Mouse (Mus musculus) hindbrain, embryonic 11.5 days (tissue): ENCODE measurements at regions not wholly inside any gene's neighbourhood (a gene's known extent, or its start where the extent isn't known, plus 50 kb on each side); places are given as distances from the start of the nearest gene placed in this dataset.

Experiments
- ATAC-seq: fragments of 200-750 bp; cut with Nextera tagmentation; 2 replicates; pipeline ENCODE4 v1.8.0; 2017; ENCODE audit warnings: mild to moderate bottlenecking, moderate TSS enrichment, moderate library complexity; ENCODE audit not compliant: low FRiP score
- DNase-seq: peaks from one replicate; pipeline ENCODE4 v3.0.0-alpha.2; 2015; ENCODE audit warnings: low spot score
- H3K27ac ChIP-seq: fragments of 300-500 bp; sonication (generic); 2 replicates; pipeline ENCODE4 v1.5.1; 2014; ENCODE audit warnings: mild to moderate bottlenecking, low read depth, low read length
- H3K27me3 ChIP-seq: fragments of 300-500 bp; sonication (generic); 2 replicates; pipeline ENCODE4 v1.6.1; 2014; ENCODE audit warnings: mild to moderate bottlenecking, low read length, moderate library complexity, mixed read lengths; ENCODE audit not compliant: control insufficient read depth, insufficient read depth
- H3K36me3 ChIP-seq: fragments of 300-500 bp; sonication (generic); 2 replicates; pipeline ENCODE4 v1.6.1; 2014; ENCODE audit warnings: mild to moderate bottlenecking, low read length, moderate library complexity, mixed read lengths; ENCODE audit not compliant: control insufficient read depth, insufficient read depth
- H3K4me1 ChIP-seq: fragments of 300-500 bp; sonication (generic); replicated peaks from 2 replicates; pipeline ENCODE4 v1.6.1; 2014; ENCODE audit warnings: low read length, mixed read lengths; ENCODE audit not compliant: control insufficient read depth, insufficient read depth
- H3K4me2 ChIP-seq: fragments of 300-500 bp; sonication (generic); replicated peaks from 2 replicates; pipeline ENCODE4 v1.6.1; 2014; ENCODE audit warnings: mild to moderate bottlenecking, low read depth, low read length
- H3K4me3 ChIP-seq: fragments of 300-500 bp; sonication (generic); 2 replicates; pipeline ENCODE4 v1.5.1; 2014; ENCODE audit warnings: low read depth, low read length
- H3K9ac ChIP-seq: fragments of 300-500 bp; sonication (generic); 2 replicates; pipeline ENCODE4 v1.6.1; 2014; ENCODE audit warnings: low read depth, low read length
- H3K9me3 ChIP-seq: fragments of 300-500 bp; sonication (generic); 2 replicates; pipeline ENCODE4 v1.6.1; 2016; ENCODE audit warnings: low read length; ENCODE audit not compliant: control insufficient read depth
- WGBS: fragments of 180-500 bp; shearing (Covaris S2); extraction: QIAGEN DNeasy Blood & Tissue Kit; methylation state at CpG from one replicate; pipeline ENCODE4 v1.1.7; 2014; 5-methylcytosine and 5-hydroxymethylcytosine counted together

DNA sequence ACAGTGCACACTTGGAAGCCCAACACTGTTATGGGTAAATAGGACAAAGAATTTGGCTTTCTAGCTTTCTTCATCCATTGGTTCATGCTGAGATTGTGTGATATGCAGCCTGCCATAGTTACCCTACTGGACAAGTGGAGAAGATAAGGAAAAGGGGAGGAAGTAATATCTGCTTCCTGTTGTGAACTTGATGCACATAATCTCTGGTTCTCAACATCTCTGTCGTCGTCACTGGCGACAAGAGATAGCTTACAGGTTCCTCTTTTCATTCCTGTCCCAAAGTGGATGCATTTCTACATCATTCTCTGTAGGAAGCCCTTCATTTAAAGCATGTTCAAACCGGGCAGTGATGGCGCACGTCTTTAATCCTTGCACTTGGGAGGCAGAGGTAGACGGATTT lies 491.4 kb upstream of the Gm765 start:
- DNase-seq (no peak), ATAC-seq (no peak)
- Histone ChIP-seq H3K27me3 (no peaks in the 10 kb centered on the region), H3K4me3 (no peak overlapping the region), H3K4me2 (no peak overlapping the region), H3K9me3 (no peaks in the 10 kb centered on the region), H3K9ac (no peak overlapping the region), H3K36me3 (no peaks in the 10 kb centered on the region), H3K27ac (no peak overlapping the region), H3K4me1 (no peaks in the 10 kb centered on the region)
- WGBS = 90% methylated on average over 7 of the region's 7 CpGs

DNA sequence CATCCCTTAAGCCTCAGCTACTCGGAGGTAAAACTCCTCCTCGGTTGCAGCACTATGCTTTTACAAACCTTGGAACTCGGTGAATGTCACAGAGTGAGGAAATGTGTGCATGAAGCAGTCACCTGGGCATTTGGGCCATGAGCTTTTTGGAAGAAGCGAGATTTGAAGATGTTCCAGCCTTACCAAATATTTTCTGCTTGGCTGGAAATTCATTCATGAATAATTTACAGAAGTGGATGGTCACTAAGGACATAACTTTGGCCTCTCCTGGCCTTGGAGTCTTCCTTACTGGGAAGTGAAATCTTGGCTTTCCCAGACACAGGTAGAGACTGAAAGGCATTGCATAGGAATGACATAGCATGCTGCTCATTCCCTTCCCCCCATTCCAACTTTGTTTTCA lies 487.6 kb upstream of the Gm765 start:
- H3K36me3 ChIP-seq = no peaks in the 10 kb centered on the region
- no peak for ATAC-seq
- no peaks in the 10 kb centered on the region for H3K4me1 ChIP-seq
- H3K4me3 ChIP-seq = no peak overlapping the region
- no peaks in the 10 kb centered on the region for H3K27me3 ChIP-seq
- WGBS = 83% methylated on average over 4 of the region's 4 CpGs
- no peak overlapping the region for H3K27ac ChIP-seq
- H3K9me3 ChIP-seq = no peaks in the 10 kb centered on the region
- H3K4me2 ChIP-seq = no peak overlapping the region
- DNase-seq = no peak
- H3K9ac ChIP-seq = no peak overlapping the region

DNA sequence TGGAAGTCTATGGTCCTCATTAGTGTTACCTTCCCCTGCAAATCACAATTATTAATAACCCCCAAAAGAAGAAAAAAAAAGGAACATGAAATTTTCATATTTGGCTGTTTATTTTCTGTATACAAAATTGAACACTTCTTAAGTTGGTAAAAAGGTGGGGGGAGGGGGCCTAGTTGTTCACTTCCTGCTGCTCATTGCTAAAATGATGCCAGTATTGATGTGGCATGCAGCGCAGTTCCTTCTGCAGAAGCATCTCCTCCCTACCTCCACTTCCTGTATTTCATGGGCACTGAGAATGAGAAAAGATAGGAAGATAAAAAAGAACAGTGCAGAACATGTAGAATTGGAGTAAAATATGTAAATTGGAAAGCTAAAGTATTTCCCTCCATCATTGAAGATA lies 465.5 kb upstream of the Gm765 start:
- H3K4me2 ChIP-seq = no peak overlapping the region
- ATAC-seq (no peak), DNase-seq (no peak)
- no peaks in the 10 kb centered on the region for H3K4me1 ChIP-seq
- H3K27ac ChIP-seq = no peak overlapping the region
- no peak overlapping the region for H3K4me3 ChIP-seq
- H3K9ac ChIP-seq = no peak overlapping the region
- WGBS = 94% methylated on average over 1 of the region's 1 CpGs
- H3K36me3 ChIP-seq = no peaks in the 10 kb centered on the region
- no peaks in the 10 kb centered on the region for H3K27me3 ChIP-seq
- no peaks in the 10 kb centered on the region for H3K9me3 ChIP-seq

GRCm38 (mm10) chr6:98803384-98803949 lies 460.9 kb upstream of the Gm765 start:
- H3K27ac ChIP-seq = no peak overlapping the region
- no peak overlapping the region for H3K4me3 ChIP-seq
- WGBS = 88% methylated on average over 13 of the region's 13 CpGs
- H3K4me2 ChIP-seq = no peak overlapping the region
- DNase-seq (no peak), ATAC-seq (no peak)
- no peak overlapping the region for H3K9ac ChIP-seq
- H3K9me3 ChIP-seq = no peaks in the 10 kb centered on the region
- H3K4me1 ChIP-seq = no peaks in the 10 kb centered on the region
- no peaks in the 10 kb centered on the region for H3K36me3 ChIP-seq
- no peaks in the 10 kb centered on the region for H3K27me3 ChIP-seq

DNA sequence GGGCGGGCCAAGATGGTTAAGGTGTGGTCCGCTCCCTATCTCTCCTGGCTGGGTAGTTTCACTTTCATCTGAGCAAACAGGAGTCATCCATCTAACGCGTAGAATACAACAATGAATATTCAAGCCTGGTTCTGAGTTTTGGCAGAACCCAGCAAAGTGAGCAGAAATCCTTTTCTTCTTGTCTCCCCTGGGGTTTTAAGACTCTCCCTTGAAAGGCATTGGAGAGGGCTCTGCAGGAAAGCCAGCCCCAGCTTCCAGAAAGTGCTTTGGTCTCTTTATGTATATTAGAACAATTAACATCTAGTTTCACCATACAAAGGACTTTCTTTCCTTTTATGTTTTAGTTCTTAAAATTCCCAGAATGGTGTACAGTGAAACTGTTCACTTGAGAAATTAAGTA lies 458.5 kb upstream of the Gm765 start:
- H3K4me2 ChIP-seq = no peak overlapping the region
- H3K4me3 ChIP-seq = no peak overlapping the region
- no peaks in the 10 kb centered on the region for H3K36me3 ChIP-seq
- no peaks in the 10 kb centered on the region for H3K4me1 ChIP-seq
- H3K9me3 ChIP-seq = no peaks in the 10 kb centered on the region
- no peak overlapping the region for H3K27ac ChIP-seq
- ATAC-seq (no peak), DNase-seq (no peak)
- H3K9ac ChIP-seq = no peak overlapping the region
- no peaks in the 10 kb centered on the region for H3K27me3 ChIP-seq
- 77% methylated on average over 4 of the region's 4 CpGs for WGBS

- ATAC-seq = no peak
- 68% methylated on average over 8 of the region's 8 CpGs for WGBS
- DNase-seq = no peak
- Histone ChIP-seq H3K4me2 (no peak overlapping the region), H3K36me3 (no peaks in the 10 kb centered on the region), H3K9me3 (no peaks in the 10 kb centered on the region), H3K27ac (no peak overlapping the region), H3K4me1 (no peaks in the 10 kb centered on the region), H3K27me3 (no peaks in the 10 kb centered on the region), H3K9ac (no peak overlapping the region), H3K4me3 (no peak overlapping the region)
Measured at GRCm38 (mm10) chr6:98800040-98800439, 457.5 kb upstream of the Gm765 start.

DNA sequence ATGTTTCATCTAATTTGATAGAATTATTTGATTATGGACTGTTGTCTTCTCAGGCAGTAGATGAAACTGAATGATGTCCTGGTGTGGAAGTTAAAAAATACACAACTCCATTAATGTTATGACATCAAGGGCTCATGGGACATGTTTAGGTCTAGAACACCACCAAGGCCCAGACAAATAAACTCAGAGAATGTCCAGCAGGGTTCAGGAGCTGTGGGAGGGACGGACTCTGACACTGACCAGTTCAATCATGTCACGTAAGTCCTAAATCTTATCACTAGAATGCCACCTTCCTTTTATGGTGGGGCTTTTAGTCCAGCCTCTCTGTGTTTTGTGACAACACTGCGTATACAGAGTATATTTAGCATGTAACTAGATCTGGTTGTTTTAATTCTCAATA lies 455.2 kb upstream of the Gm765 start:
- no peaks in the 10 kb centered on the region for H3K27me3 ChIP-seq
- H3K9me3 ChIP-seq = no peaks in the 10 kb centered on the region
- no peak overlapping the region for H3K9ac ChIP-seq
- ATAC-seq (no peak), DNase-seq (no peak)
- H3K27ac ChIP-seq = no peak overlapping the region
- H3K4me3 ChIP-seq = no peak overlapping the region
- no peak overlapping the region for H3K4me2 ChIP-seq
- H3K4me1 ChIP-seq = no peaks in the 10 kb centered on the region
- WGBS = 87% methylated on average over 3 of the region's 3 CpGs
- H3K36me3 ChIP-seq = no peaks in the 10 kb centered on the region

DNA sequence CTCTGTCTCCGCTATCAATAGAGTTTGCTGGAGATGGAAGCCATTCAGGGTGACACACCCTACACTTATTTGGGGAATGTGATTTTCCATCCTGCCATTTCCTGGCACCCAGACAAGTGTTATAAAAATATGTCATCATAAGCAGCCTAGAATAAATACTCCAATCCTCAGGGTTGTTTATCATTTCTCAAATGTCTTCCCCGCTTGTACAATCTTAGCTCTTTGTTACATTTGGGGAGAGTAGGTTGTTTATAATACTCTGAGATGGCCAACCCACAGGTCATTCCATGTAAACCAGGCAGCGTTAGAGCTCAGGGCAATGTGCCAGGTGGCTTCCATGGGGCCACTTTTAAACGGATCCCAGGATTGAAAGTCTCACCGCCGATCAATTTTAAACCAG lies 454.8 kb upstream of the Gm765 start:
- Histone ChIP-seq H3K4me1 (no peaks in the 10 kb centered on the region), H3K4me2 (no peak overlapping the region), H3K9ac (no peak overlapping the region), H3K4me3 (no peak overlapping the region), H3K9me3 (no peaks in the 10 kb centered on the region), H3K27me3 (no peaks in the 10 kb centered on the region), H3K36me3 (no peaks in the 10 kb centered on the region), H3K27ac (no peak overlapping the region)
- 83% methylated on average over 6 of the region's 6 CpGs for WGBS
- ATAC-seq (no peak), DNase-seq (no peak)

DNA sequence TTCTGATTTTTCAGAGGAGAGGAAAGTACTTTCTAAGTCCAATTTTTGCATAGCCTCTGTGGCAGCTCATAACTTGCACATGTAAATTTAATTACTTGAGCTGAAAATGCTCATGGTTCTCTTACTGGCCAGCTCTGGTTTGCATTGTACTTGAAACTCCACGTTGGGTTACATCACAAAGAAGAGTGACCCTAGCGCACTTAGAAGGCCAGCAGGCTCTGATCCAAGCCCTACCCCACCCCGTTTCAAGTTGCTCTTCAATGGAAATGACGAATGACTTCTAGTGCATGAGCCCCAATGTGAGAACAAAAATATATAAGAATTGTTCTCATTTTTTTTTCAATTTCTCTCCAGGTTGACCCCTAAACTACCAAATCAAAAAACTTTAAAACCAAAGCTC lies 454.1 kb upstream of the Gm765 start:
- Histone ChIP-seq H3K4me2 (no peak overlapping the region), H3K27me3 (no peaks in the 10 kb centered on the region), H3K36me3 (no peaks in the 10 kb centered on the region), H3K27ac (no peak overlapping the region), H3K4me3 (no peak overlapping the region), H3K9me3 (no peaks in the 10 kb centered on the region), H3K9ac (no peak overlapping the region), H3K4me1 (no peaks in the 10 kb centered on the region)
- ATAC-seq (no peak), DNase-seq (no peak)
- 61% methylated on average over 4 of the region's 4 CpGs for WGBS
